Mouse (Mus musculus) heart, adult 2 months (tissue): ENCODE results near the gene Ak5.

ENCODE experiments used
- CTCF ChIP-seq: fragments of 200-600 bp; IDR thresholded peaks from 2 replicates; pipeline ENCODE4 v1.8.1; 2022; ENCODE audit warnings: antibody characterized with exemption, mild to moderate bottlenecking, moderate library complexity
- EP300 ChIP-seq: fragments of 200-500 bp; IDR thresholded peaks from 2 replicates; pipeline ENCODE4 v1.6.1; 2011; ENCODE audit warnings: low read depth, low read length, control low read depth; ENCODE audit not compliant: insufficient read depth
- POLR2A ChIP-seq: fragments of 200-500 bp; IDR thresholded peaks from 2 replicates; pipeline ENCODE4 v1.6.1; 2011; ENCODE audit warnings: mild to moderate bottlenecking, low read depth, low read length, control low read depth; ENCODE audit not compliant: insufficient read depth

DNA sequence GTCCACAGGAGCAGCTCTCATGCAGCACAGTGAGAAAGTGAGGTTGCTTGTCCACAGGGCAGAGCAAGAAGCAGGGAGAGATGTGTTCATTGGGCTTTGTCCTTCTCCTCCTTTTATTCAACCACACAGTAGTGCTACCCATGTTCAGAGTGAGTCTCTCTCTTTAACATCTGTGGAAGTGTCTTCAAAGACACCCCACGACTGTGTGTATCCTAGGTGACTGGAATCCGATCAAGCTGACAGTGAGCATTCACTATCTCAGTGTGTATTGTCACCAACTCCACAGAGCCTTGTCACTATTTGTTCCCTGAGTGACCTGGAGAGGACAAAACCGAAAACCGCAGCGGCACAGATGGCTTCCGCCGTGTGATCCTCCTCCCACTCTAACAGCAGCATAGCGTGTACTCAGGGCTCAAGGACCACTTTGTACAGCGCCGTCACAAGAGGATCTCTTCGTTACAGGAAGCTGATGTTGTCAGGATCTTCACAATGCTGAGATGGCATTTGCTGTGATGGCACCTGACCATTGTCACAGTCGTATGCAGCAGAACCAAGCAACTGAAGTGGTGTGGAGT is 159.7 kb downstream of the Ak5 start:
- TF ChIP-seq CTCF (no peak), POLR2A (no peak), EP300 (no peak)
